Mouse (Mus musculus): ENCODE results near the gene Hist1h2ad. TPM values are rescaled to one million over a fixed set of nuclear protein-coding genes. Genes with fewer than 3 reads are reported as not detected.
"Not testable (repeated sequence)": the region's sequence is repeated elsewhere in the genome, so short reads cannot be mapped to it uniquely, and the experiment has no call there.

The Hist1h2ad gene
- polyA plus RNA-seq, 1 experiment from 2014 or later, result not detected

DNA sequence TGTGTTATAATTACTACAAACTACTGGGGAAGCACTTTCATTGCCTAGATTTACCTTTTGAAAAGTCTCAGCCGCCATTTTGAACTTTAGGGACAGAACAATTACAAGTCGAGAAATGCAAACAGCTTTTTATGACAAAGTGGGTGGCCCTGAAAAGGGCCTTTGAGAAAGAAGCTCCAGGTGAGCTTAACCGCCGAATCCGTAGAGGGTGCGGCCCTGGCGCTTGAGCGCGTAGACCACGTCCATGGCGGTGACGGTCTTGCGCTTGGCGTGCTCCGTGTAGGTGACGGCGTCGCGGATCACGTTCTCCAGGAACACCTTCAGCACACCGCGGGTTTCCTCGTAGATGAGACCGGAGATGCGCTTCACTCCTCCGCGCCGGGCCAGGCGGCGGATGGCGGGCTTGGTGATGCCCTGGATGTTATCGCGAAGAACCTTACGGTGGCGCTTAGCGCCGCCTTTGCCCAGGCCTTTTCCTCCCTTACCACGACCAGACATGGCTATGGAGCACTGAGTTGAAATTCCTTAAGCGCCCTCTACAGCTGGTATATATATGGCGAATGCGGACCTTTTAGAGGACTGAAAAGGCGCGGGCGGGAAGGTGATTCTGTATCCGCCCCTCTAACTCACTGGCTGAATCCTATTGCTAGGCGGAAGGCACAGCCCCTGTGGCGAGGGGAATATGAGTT, 22.9 kb upstream of the Hist1h2ad start, which contains the start of gene Hist1h4f:
Gene Hist1h4f (minus strand): TSS at position 503 of the 689 bp plus-strand sequence.
- ATAC-seq (ENCODE audit: low FRiP score) (peak; percentile 91), DNase-seq (ENCODE audit: low spot score) (peak; percentile 96)
- H3K9me3 ChIP-seq (ENCODE audit: control insufficient read depth, low read length); H3K36me3 ChIP-seq (replicated peaks; ENCODE audit: control insufficient read depth, insufficient read depth); H3K27me3 ChIP-seq (ENCODE audit: control insufficient read depth, insufficient read depth, low read length): not testable (repeated sequence)
- H3K9ac ChIP-seq, result peak within 1 kb of the TSS; percentile 62
- peak within 1 kb of the TSS; percentile 40 for H3K4me3 ChIP-seq (replicated peaks; ENCODE audit: low read length)
- H3K4me2 ChIP-seq (replicated peaks), result peak within 1 kb of the TSS; percentile 65
- peaks cover 22% of the 10 kb centered on the region for H3K4me1 ChIP-seq (replicated peaks; ENCODE audit: control insufficient read depth, insufficient read depth, low read length)
- under 1% methylated on average over 43 of the region's 47 CpGs for WGBS
- H3K27ac ChIP-seq, result peak within 1 kb of the TSS; percentile 89

- no peak for DNase-seq (ENCODE audit: low spot score)
- ATAC-seq (ENCODE audit: low FRiP score), result no peak
- 50% methylated on average over 8 of the region's 8 CpGs for WGBS
- H3K9ac ChIP-seq, result peak overlapping the region; percentile 62
- H3K4me3 ChIP-seq (replicated peaks; ENCODE audit: low read length), result peak overlapping the region; percentile 40
- no peaks in the 10 kb centered on the region for H3K27me3 ChIP-seq (ENCODE audit: control insufficient read depth, insufficient read depth, low read length)
- H3K36me3 ChIP-seq (replicated peaks; ENCODE audit: control insufficient read depth, insufficient read depth), result no peaks in the 10 kb centered on the region
- H3K4me2 ChIP-seq (replicated peaks), result peak overlapping the region; percentile 65
- H3K9me3 ChIP-seq (ENCODE audit: control insufficient read depth, low read length), result no peaks in the 10 kb centered on the region
- H3K27ac ChIP-seq, result peak overlapping the region; percentile 89
- H3K4me1 ChIP-seq (replicated peaks; ENCODE audit: control insufficient read depth, insufficient read depth, low read length), result peaks cover 25% of the 10 kb centered on the region
Measured at GRCm38 (mm10) chr13:23551931-23552914, 22.0 kb upstream of the Hist1h2ad start.

DNA sequence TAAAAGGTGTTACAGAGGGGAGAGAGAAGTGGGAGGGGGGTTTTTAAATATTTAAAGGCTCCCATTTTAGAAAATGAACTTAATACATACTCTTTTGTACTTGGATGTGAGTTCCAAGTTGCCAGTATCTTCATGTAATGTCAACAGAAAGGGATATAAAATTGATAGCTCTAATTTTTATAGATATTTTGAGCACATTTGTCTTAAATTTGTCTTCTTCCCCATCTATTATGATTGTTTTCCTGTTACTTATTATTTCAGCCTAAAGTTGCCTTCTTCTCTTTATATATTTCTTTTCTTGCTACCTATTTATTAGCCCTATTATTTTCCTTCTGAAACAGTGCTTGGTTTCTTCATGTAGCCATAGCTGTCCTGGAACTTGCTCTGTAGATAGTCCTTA, 21.2 kb upstream of the Hist1h2ad start, which contains the start of gene Hist1h1d:
Gene Hist1h1d (plus strand): TSS at position 301 of the 400 bp plus-strand sequence.
- H3K27me3 ChIP-seq (ENCODE audit: control insufficient read depth, insufficient read depth, low read length), result no peaks in the 10 kb centered on the region
- ATAC-seq (ENCODE audit: low FRiP score), result no peak
- H3K27ac ChIP-seq, result 0 out of 2 replicates have a peak within 1 kb of the TSS, but pooled peaks have one; percentile 88
- no peaks in the 10 kb centered on the region for H3K36me3 ChIP-seq (replicated peaks; ENCODE audit: control insufficient read depth, insufficient read depth)
- H3K9me3 ChIP-seq (ENCODE audit: control insufficient read depth, low read length), result no peaks in the 10 kb centered on the region
- peaks cover 25% of the 10 kb centered on the region for H3K4me1 ChIP-seq (replicated peaks; ENCODE audit: control insufficient read depth, insufficient read depth, low read length)
- H3K9ac ChIP-seq, result 0 out of 2 replicates have a peak within 1 kb of the TSS, but pooled peaks have one; percentile 68
- H3K4me3 ChIP-seq (replicated peaks; ENCODE audit: low read length), result no peak within 1 kb of the TSS
- H3K4me2 ChIP-seq (replicated peaks), result peak within 1 kb of the TSS; percentile 83
- no peak for DNase-seq (ENCODE audit: low spot score)

- peaks cover 25% of the 10 kb centered on the region for H3K4me1 ChIP-seq (replicated peaks; ENCODE audit: control insufficient read depth, insufficient read depth, low read length)
- peak overlapping the region; percentile 88 for H3K27ac ChIP-seq
- H3K4me2 ChIP-seq (replicated peaks), result peak overlapping the region; percentile 83
- H3K9me3 ChIP-seq (ENCODE audit: control insufficient read depth, low read length), result no peaks in the 10 kb centered on the region
- H3K36me3 ChIP-seq (replicated peaks; ENCODE audit: control insufficient read depth, insufficient read depth), result no peaks in the 10 kb centered on the region
- no peak for DNase-seq (ENCODE audit: low spot score)
- WGBS, result 25% methylated on average over 9 of the region's 9 CpGs
- no peak for ATAC-seq (ENCODE audit: low FRiP score)
- H3K4me3 ChIP-seq (replicated peaks; ENCODE audit: low read length), result peak overlapping the region; percentile 46
- H3K27me3 ChIP-seq (ENCODE audit: control insufficient read depth, insufficient read depth, low read length), result no peaks in the 10 kb centered on the region
- H3K9ac ChIP-seq, result peak overlapping the region; percentile 68
Measured at GRCm38 (mm10) chr13:23554393-23554792, 19.8 kb upstream of the Hist1h2ad start.

DNA sequence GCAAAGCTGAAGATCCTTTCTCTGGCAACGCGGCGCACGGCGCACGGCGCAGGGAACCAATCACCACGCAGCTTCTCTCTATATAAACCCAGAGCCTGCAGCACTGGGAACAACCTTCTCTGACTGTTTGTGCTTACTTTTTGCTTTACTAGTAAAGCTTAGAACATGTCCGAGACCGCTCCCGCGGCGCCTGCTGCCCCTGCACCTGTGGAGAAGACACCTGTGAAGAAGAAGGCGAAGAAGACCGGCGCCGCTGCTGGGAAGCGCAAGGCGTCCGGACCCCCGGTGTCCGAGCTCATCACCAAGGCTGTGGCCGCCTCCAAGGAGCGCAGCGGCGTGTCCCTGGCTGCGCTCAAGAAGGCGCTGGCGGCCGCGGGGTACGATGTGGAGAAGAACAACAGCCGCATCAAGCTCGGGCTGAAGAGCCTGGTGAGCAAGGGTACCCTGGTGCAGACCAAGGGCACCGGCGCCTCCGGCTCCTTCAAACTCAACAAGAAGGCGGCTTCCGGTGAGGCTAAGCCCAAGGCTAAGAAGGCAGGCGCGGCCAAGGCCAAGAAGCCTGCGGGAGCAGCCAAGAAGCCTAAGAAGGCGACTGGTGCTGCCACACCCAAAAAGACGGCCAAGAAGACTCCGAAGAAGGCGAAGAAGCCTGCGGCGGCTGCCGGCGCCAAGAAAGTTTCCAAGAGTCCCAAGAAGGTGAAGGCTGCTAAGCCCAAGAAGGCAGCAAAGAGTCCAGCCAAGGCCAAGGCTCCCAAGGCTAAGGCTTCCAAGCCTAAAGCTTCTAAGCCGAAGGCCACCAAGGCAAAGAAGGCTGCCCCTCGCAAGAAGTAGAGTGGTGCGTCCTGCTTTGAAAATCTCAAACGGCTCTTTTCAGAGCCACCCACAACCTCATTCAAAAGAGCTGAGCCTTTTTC, 19.0 kb upstream of the Hist1h2ad start:
- H3K36me3 ChIP-seq (replicated peaks; ENCODE audit: control insufficient read depth, insufficient read depth), result no peaks in the 10 kb centered on the region
- peak overlapping the region; percentile 88 for H3K27ac ChIP-seq
- ATAC-seq (ENCODE audit: low FRiP score), result peak; percentile 77

GRCm38 (mm10) chr13:23555839-23556416, 18.3 kb upstream of the Hist1h2ad start:
- H3K27ac ChIP-seq, result peak overlapping the region; percentile 88
- under 1% methylated on average over 18 of the region's 18 CpGs for WGBS
- peak overlapping the region; percentile 68 for H3K9ac ChIP-seq
- H3K4me1 ChIP-seq (replicated peaks; ENCODE audit: control insufficient read depth, insufficient read depth, low read length), result peaks cover 20% of the 10 kb centered on the region
- H3K36me3 ChIP-seq (replicated peaks; ENCODE audit: control insufficient read depth, insufficient read depth), result no peaks in the 10 kb centered on the region
- no peaks in the 10 kb centered on the region for H3K9me3 ChIP-seq (ENCODE audit: control insufficient read depth, low read length)
- H3K4me3 ChIP-seq (replicated peaks; ENCODE audit: low read length), result peak overlapping the region; percentile 46
- DNase-seq (ENCODE audit: low spot score) (peak; percentile 94), ATAC-seq (ENCODE audit: low FRiP score) (peak; percentile 85)
- H3K27me3 ChIP-seq (ENCODE audit: control insufficient read depth, insufficient read depth, low read length), result no peaks in the 10 kb centered on the region
- H3K4me2 ChIP-seq (replicated peaks), result peak overlapping the region; percentile 83

More for the DNA sequence above, 19.0 kb upstream of the Hist1h2ad start:
- peak overlapping the region; percentile 46 for H3K4me3 ChIP-seq (replicated peaks; ENCODE audit: low read length)
- no peaks in the 10 kb centered on the region for H3K9me3 ChIP-seq (ENCODE audit: control insufficient read depth, low read length)
- peak overlapping the region; percentile 68 for H3K9ac ChIP-seq
- no peaks in the 10 kb centered on the region for H3K27me3 ChIP-seq (ENCODE audit: control insufficient read depth, insufficient read depth, low read length)
- WGBS, result under 1% methylated on average over 50 of the region's 54 CpGs
- peak overlapping the region; percentile 83 for H3K4me2 ChIP-seq (replicated peaks)
- DNase-seq (ENCODE audit: low spot score), result peak; percentile 77
- peaks cover 25% of the 10 kb centered on the region for H3K4me1 ChIP-seq (replicated peaks; ENCODE audit: control insufficient read depth, insufficient read depth, low read length)

DNA sequence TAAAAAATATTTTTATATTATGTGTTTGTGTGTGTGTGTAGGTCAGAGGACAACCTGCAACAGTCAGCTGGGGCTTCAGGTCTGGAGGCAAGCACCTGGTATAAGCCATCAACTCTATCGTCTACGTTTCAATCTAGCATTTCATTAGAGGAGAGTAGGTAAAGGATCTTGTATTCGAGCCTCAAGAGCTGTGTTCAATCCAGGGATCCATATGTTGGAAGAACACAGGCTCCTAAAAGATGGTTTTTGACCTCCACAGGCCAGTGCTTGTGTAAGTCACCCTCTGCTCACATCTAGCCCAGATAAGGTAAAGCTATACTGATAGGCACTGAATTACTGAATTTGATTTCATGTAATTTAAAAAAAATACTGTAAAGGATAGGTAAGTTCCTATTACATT, 17.3 kb upstream of the Hist1h2ad start:
- peaks cover 16% of the 10 kb centered on the region for H3K4me1 ChIP-seq (replicated peaks; ENCODE audit: control insufficient read depth, insufficient read depth, low read length)
- ATAC-seq (ENCODE audit: low FRiP score), result no peak
- 81% methylated on average over 3 of the region's 3 CpGs for WGBS
- DNase-seq (ENCODE audit: low spot score), result no peak
- no peaks in the 10 kb centered on the region for H3K36me3 ChIP-seq (replicated peaks; ENCODE audit: control insufficient read depth, insufficient read depth)
- no peaks in the 10 kb centered on the region for H3K9me3 ChIP-seq (ENCODE audit: control insufficient read depth, low read length)
- no peaks in the 10 kb centered on the region for H3K27me3 ChIP-seq (ENCODE audit: control insufficient read depth, insufficient read depth, low read length)
- H3K27ac ChIP-seq, result no peak overlapping the region
- H3K4me3 ChIP-seq (replicated peaks; ENCODE audit: low read length), result no peak overlapping the region
- peak overlapping the region; percentile 83 for H3K4me2 ChIP-seq (replicated peaks)
- no peak overlapping the region for H3K9ac ChIP-seq

GRCm38 (mm10) chr13:23560699-23561098, 13.5 kb upstream of the Hist1h2ad start:
- not testable (repeated sequence) for H3K27ac ChIP-seq; ATAC-seq (ENCODE audit: low FRiP score); H3K4me3 ChIP-seq (replicated peaks; ENCODE audit: low read length); H3K9me3 ChIP-seq (ENCODE audit: control insufficient read depth, low read length); H3K9ac ChIP-seq; H3K4me1 ChIP-seq (replicated peaks; ENCODE audit: control insufficient read depth, insufficient read depth, low read length); H3K27me3 ChIP-seq (ENCODE audit: control insufficient read depth, insufficient read depth, low read length); DNase-seq (ENCODE audit: low spot score); H3K36me3 ChIP-seq (replicated peaks; ENCODE audit: control insufficient read depth, insufficient read depth)
- WGBS, result 13% methylated on average over 2 of the region's 2 CpGs
- peak overlapping the region; percentile 29; the same call in 1 of the 2 replicates for H3K4me2 ChIP-seq (replicated peaks)
